Mouse (Mus musculus): ENCODE measurements at regions not wholly inside any gene's neighbourhood (a gene's known extent, or its start where the extent isn't known, plus 50 kb on each side); places are given as distances from the start of the nearest gene placed in this dataset.

DNA sequence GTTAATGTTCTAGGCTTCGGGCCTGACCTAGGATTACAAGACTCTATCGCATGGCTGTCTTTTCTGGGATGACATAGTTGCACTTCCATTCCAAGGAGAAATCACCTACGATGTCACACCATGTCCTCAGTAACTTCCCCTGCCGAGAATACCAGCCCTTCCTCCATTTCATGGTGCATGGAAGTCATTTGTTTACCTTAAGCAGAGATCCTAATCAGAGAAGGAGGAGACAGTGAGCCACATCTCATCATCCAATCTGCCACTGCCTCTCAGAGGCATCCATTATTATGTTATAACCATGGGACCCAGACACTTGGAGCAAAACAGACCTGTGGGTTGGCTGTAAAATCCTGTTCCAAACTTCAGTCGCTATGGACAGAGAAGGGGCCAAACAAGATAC lies 550.1 kb upstream of the Klf4 start:
- TF ChIP-seq HCFC1 (IDR thresholded peaks at IDR 0.05; ENCODE audit: borderline replicate concordance, insufficient read depth, low read length): no peak
- TF ChIP-seq ZC3H11A (IDR thresholded peaks at IDR 0.05; ENCODE audit: borderline replicate concordance, low read depth, low read length): no peak
- no peak for TF ChIP-seq CHD2 (IDR thresholded peaks at IDR 0.05; ENCODE audit: low read depth, low read length)
- TF ChIP-seq ZNF384 (IDR thresholded peaks at IDR 0.05; ENCODE audit: low read depth, low read length): no peak
- TF ChIP-seq MAFK (IDR thresholded peaks at IDR 0.05; ENCODE audit: insufficient read depth, low read depth, low read length): no peak
